Mouse (Mus musculus) heart, postnatal 0 days (tissue): ENCODE data around the gene Uhrf1.

Experiments
- CTCF ChIP-seq: IDR thresholded peaks from 2 replicates; pipeline ENCODE4 v1.5.1; 2016; ENCODE audit warnings: antibody characterized with exemption, control low read depth, low read depth
- EP300 ChIP-seq: IDR thresholded peaks from 2 replicates; pipeline ENCODE4 v1.6.1; 2016; ENCODE audit warnings: antibody characterized with exemption, low read depth

DNA sequence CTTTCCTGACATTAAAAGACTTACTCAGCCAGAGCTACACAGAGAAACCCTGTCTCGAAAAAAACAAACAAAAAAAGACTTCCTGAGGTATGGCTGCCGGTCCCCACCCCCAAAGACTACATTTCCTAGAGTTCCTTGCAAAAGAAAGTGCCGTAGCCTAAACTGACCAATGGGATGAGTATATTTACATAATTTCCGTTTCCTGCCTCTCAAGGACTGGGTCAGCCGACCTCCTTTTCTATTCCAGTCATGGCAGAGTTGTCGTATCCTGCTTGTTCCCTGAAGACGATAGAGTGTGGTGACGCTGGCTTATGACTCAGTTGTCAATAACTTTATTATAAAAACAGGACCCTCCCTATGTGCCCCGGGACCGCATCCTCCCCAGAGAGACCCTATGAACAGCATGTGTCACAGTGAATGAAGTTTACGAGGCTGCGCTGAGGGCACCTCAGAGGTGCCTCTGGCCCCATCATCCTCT, 33.9 kb upstream of the Uhrf1 start:
- TF ChIP-seq CTCF (no peak), EP300 (peak; percentile 82; the same call in 1 of the 2 replicates)
